Mouse (Mus musculus) liver, adult 2 months (tissue): ENCODE results near the gene Sobp. TPM values are rescaled to one million over a fixed set of nuclear protein-coding genes. Genes with fewer than 3 reads are reported as not detected.

Experiments used
- DNase-seq: peaks from one replicate; pipeline ENCODE4 v3.0.0-alpha.2; 2011; ENCODE audit warnings: low read depth, low spot score; ENCODE audit errors: extremely low read depth
- H3K27ac ChIP-seq: fragments of 200-500 bp; replicated peaks from 2 replicates; pipeline ENCODE4 v1.5.1; 2012; ENCODE audit warnings: low read depth, mild to moderate bottlenecking, control low read depth, inconsistent platforms, low read length; ENCODE audit not compliant: insufficient read depth
- H3K27me3 ChIP-seq: fragments of 200-500 bp; 2 replicates; pipeline ENCODE4 v1.6.1; 2012; ENCODE audit warnings: mild to moderate bottlenecking, moderate library complexity, low read length, inconsistent platforms; ENCODE audit not compliant: control insufficient read depth, insufficient read depth
- H3K36me3 ChIP-seq: fragments of 200-500 bp; 2 replicates; pipeline ENCODE4 v1.6.1; 2012; ENCODE audit warnings: low read length, inconsistent platforms; ENCODE audit not compliant: control insufficient read depth, insufficient read depth
- H3K4me1 ChIP-seq: fragments of 200-500 bp; 2 replicates; pipeline ENCODE4 v1.6.1; 2011; ENCODE audit warnings: low read length; ENCODE audit not compliant: control insufficient read depth, insufficient read depth
- H3K4me3 ChIP-seq: fragments of 200-500 bp; 2 replicates; pipeline ENCODE4 v1.5.1; 2011; ENCODE audit warnings: low read depth, mild to moderate bottlenecking, control low read depth, low read length, moderate library complexity; ENCODE audit not compliant: insufficient read depth
- H3K79me2 ChIP-seq: fragments of 200-500 bp; 2 replicates; pipeline ENCODE4 v1.6.1; 2012; ENCODE audit warnings: inconsistent platforms, mild to moderate bottlenecking, low read length, moderate library complexity; ENCODE audit not compliant: control insufficient read depth, insufficient read depth
- H3K9ac ChIP-seq: fragments of 200-500 bp; 2 replicates; pipeline ENCODE4 v1.6.1; 2012; ENCODE audit warnings: low read depth, mild to moderate bottlenecking, control low read depth, inconsistent platforms, low read length
- CTCF ChIP-seq: fragments of 200-500 bp; IDR thresholded peaks from 2 replicates; pipeline ENCODE4 v1.5.1; 2011; ENCODE audit warnings: low read depth, low read length, control low read depth
- POLR2A ChIP-seq: fragments of 200-500 bp; IDR thresholded peaks from 2 replicates; pipeline ENCODE4 v1.6.1; 2011; ENCODE audit warnings: low read length, control low read depth; ENCODE audit not compliant: insufficient read depth; ENCODE audit errors: extremely low read depth
- WGBS: fragments of 180-500 bp; shearing (Covaris S2); methylation state at CpG from one replicate; pipeline ENCODE4 v1.1.7; 2018; 5-methylcytosine and 5-hydroxymethylcytosine counted together
- polyA plus RNA-seq: library from polyadenylated mRNA; depleted of rRNA; stranded (reverse); fragments of >200 nt; gene quantifications from 2 replicates; pipeline ENCODE4 v1.2.3, GENCODE M21; 2012
- total RNA-seq: library from RNA; depleted of rRNA; stranded (reverse); fragments of >200 nt; gene quantifications from 2 replicates; pipeline ENCODE4 v1.2.3, GENCODE M21; 2014

The Sobp gene
- total and polyA plus RNA-seq, 2 experiments: 0.01 TPM; not detected in 1

GRCm38 (mm10) chr10:42991018-42991417, 183.3 kb downstream of the Sobp start:
- no peak overlapping the region for H3K4me3 ChIP-seq
- H3K79me2 ChIP-seq: no peaks in the 10 kb centered on the region
- TF ChIP-seq CTCF (no peak), POLR2A (no peak)
- no peak overlapping the region for H3K9ac ChIP-seq
- 79% methylated on average over 9 of the region's 9 CpGs for WGBS
- H3K4me1 ChIP-seq: no peaks in the 10 kb centered on the region
- DNase-seq: no peak
- H3K27me3 ChIP-seq: no peaks in the 10 kb centered on the region; the same call in 1 of the 2 replicates
- no peak overlapping the region for H3K27ac ChIP-seq
- no peaks in the 10 kb centered on the region for H3K36me3 ChIP-seq

GRCm38 (mm10) chr10:42989910-42990309, 184.4 kb downstream of the Sobp start:
- DNase-seq: peak; percentile 43
- WGBS: 33% methylated on average over 6 of the region's 6 CpGs
- H3K36me3 ChIP-seq: no peaks in the 10 kb centered on the region
- H3K27ac ChIP-seq: no peak overlapping the region
- TF ChIP-seq CTCF (peak; percentile 64), POLR2A (no peak)
- no peaks in the 10 kb centered on the region for H3K79me2 ChIP-seq
- H3K9ac ChIP-seq: no peak overlapping the region
- H3K4me1 ChIP-seq: no peaks in the 10 kb centered on the region
- H3K27me3 ChIP-seq: no peaks in the 10 kb centered on the region; the same call in 1 of the 2 replicates
- H3K4me3 ChIP-seq: no peak overlapping the region

DNA sequence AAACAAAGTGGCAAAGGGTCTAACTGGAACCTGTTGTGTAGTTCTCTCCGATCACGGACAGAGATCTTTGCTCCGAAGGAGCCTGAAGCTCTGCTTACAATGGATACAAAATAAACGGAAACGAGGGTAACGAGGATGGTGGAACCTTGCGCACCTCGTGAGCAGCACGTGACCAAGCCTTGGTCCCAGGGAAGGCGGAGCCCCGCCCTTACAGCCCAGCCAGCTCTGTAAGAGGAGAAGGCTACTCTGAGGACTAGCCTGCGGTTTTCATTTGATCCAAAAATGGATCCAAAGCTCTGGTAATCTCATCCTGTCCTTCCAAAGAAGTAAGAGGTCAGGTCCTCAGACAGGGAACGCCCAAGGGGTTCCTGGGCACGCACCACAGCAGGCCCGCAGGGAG, 185.7 kb downstream of the Sobp start:
- Histone ChIP-seq H3K36me3 (no peaks in the 10 kb centered on the region), H3K4me3 (no peak overlapping the region), H3K9ac (no peak overlapping the region), H3K4me1 (no peaks in the 10 kb centered on the region), H3K27me3 (no peaks in the 10 kb centered on the region), H3K27ac (no peak overlapping the region), H3K79me2 (no peaks in the 10 kb centered on the region)
- TF ChIP-seq CTCF: no peak
- TF ChIP-seq POLR2A: no peak
- WGBS: 67% methylated on average over 15 of the region's 15 CpGs
- no peak for DNase-seq

DNA sequence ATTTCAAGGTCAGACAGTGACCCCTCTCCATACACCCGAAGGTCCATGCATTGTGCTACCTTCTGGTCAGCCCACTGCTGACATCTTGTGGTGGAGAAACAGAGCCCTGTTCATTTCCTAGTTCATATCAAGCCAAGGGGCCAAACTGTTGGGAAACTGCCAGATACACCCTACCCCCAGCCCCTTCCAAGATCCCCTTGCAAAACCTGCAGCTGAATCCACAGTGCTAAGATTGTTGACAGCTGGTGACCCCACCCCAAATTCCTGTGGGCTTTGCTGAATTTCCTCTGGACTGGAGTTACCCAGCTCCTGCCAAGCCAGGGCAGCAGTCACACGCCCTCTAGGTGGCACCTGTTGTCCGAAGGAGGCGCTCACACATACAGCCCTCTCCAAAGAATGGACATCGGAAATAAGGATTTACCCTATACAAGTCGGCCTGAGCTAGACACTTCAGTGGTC, 186.7 kb downstream of the Sobp start:
- TF ChIP-seq POLR2A: no peak
- peak; percentile 52 for TF ChIP-seq CTCF
- Histone ChIP-seq H3K79me2 (no peaks in the 10 kb centered on the region), H3K27me3 (no peaks in the 10 kb centered on the region), H3K4me3 (no peak overlapping the region), H3K36me3 (no peaks in the 10 kb centered on the region), H3K4me1 (no peaks in the 10 kb centered on the region), H3K27ac (no peak overlapping the region), H3K9ac (no peak overlapping the region)
- no peak for DNase-seq
- WGBS: 17% methylated on average over 6 of the region's 6 CpGs

DNA sequence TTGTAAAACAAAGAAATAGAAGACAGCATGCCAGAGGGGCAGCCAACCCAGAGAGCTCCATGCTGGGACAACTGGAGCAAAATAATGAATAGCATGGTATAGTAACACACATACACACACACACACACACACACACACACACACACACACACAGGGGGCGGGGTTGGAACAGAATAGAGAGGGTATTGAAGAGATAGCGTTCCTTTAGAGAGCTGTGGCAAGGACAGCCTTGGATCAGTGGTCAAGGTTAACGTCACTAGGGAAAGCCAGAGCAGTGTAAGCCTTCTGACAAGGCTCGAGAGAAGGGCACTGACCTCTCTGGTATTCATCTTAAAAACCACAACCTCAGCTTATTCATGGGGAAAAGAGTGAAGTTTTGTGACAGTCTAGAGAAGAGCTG, 189.4 kb downstream of the Sobp start:
- Histone ChIP-seq H3K4me3 (no peak overlapping the region), H3K79me2 (no peaks in the 10 kb centered on the region), H3K27ac (no peak overlapping the region), H3K27me3 (no peaks in the 10 kb centered on the region), H3K9ac (no peak overlapping the region), H3K4me1 (no peaks in the 10 kb centered on the region), H3K36me3 (no peaks in the 10 kb centered on the region)
- 64% methylated on average over 4 of the region's 4 CpGs for WGBS
- no peak for DNase-seq
- TF ChIP-seq CTCF: no peak
- TF ChIP-seq POLR2A: no peak

DNA sequence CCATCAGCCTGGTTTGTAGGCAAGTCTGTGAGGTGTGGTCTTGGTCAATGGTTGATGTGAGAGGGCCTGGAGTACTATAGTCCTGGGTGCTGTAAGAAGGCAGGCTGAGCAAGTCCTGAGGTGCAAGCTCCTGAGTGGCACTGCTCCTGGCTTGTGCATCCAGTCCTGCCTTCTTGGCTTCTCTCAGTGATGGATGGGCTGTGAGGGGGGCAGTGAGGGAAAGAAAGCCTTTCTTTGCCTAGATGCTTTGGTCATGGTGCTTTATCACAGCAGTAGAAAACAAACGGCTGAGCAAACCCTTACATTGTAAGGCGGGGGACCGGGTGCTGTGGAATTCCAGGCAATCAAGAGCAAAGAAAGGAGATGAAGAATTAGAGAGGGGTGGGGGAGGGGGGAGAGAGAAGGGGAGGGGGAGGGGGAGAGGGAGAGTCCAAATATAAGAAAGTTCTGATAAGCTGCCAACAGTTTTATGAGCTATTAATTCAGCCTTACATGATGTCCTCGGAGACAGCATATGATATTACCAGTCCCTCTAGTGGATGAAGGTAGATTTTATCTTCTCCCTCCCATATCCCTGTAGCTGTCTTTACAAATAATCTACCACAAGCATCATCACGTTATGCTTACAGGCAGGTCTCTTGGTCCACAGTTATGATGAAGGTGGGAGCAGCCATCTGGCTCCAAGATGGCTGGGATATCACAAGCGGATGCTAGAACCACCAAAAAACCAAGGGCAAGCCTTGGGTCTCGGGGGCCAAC, 193.2 kb downstream of the Sobp start:
- Histone ChIP-seq H3K4me1 (no peaks in the 10 kb centered on the region), H3K79me2 (no peaks in the 10 kb centered on the region), H3K9ac (no peak overlapping the region), H3K4me3 (no peak overlapping the region), H3K27ac (no peak overlapping the region), H3K36me3 (no peaks in the 10 kb centered on the region), H3K27me3 (no peaks in the 10 kb centered on the region)
- no peak for DNase-seq
- WGBS: 65% methylated on average over 7 of the region's 7 CpGs
- TF ChIP-seq POLR2A (no peak), CTCF (no peak)
